Mouse (Mus musculus): ENCODE measurements around the gene Ccl27a.
A peak's percentile ranks its signal among the peaks of the same experiment; 100 is the strongest.

Ccl27a gene

GRCm38 (mm10) chr4:41755338-41756305 lies 18.4 kb downstream of the Ccl27a start, which contains the start of gene Sigmar1:
Gene Sigmar1, minus strand, starts transcription at chr4:41756157.
- DNase-seq (ENCODE audit: low read depth, low spot score), result peak; percentile 98

- DNase-seq (ENCODE audit: low read depth, low spot score), result no peak
Observed at GRCm38 (mm10) chr4:41754797-41755337, 19.2 kb downstream of the Ccl27a start, which contains the start of gene Galt. Gene Galt, plus strand, starts transcription at chr4:41755228.

- no peak for DNase-seq (ENCODE audit: low read depth, low spot score)
Observed at GRCm38 (mm10) chr4:41745021-41745420, 29.0 kb downstream of the Ccl27a start.

- DNase-seq (ENCODE audit: low read depth, low spot score), result no peak
Observed at GRCm38 (mm10) chr4:41744131-41744530, 29.9 kb downstream of the Ccl27a start.

GRCm38 (mm10) chr4:41741158-41741560 lies 32.9 kb downstream of the Ccl27a start:
- peak; percentile 99 for DNase-seq (ENCODE audit: low read depth, low spot score)

- peak; percentile 25 for DNase-seq (ENCODE audit: low read depth, low spot score)
Observed at GRCm38 (mm10) chr4:41740380-41741157, 33.5 kb downstream of the Ccl27a start.

GRCm38 (mm10) chr4:41739260-41739659 lies 34.8 kb downstream of the Ccl27a start:
- DNase-seq (ENCODE audit: low read depth, low spot score), result no peak

- DNase-seq (ENCODE audit: low read depth, low spot score), result no peak
Observed at GRCm38 (mm10) chr4:41738256-41738603, 35.8 kb downstream of the Ccl27a start.

- DNase-seq (ENCODE audit: low read depth, low spot score), result peak; percentile 67
Observed at GRCm38 (mm10) chr4:41737602-41738255, 36.3 kb downstream of the Ccl27a start.

GRCm38 (mm10) chr4:41731052-41731765 lies 42.8 kb downstream of the Ccl27a start, which contains the start of gene Arid3c:
Gene Arid3c, minus strand, starts transcription at chr4:41731142.
- DNase-seq (ENCODE audit: low read depth, low spot score), result peak; percentile 84

GRCm38 (mm10) chr4:41726826-41727621 lies 47.0 kb downstream of the Ccl27a start:
- no peak for DNase-seq (ENCODE audit: low read depth, low spot score)

GRCm38 (mm10) chr4:41722918-41723351 lies 51.1 kb downstream of the Ccl27a start, which contains the start of gene Dctn3:
Gene Dctn3, minus strand, starts transcription at chr4:41723170.
- DNase-seq (ENCODE audit: low read depth, low spot score), result peak; percentile 97
